Mouse (Mus musculus) stomach, embryonic 16.5 days (tissue): ENCODE results near the gene March9. TPM values are rescaled to one million over a fixed set of nuclear protein-coding genes. Genes with fewer than 3 reads are reported as not detected.

Experiments
- ATAC-seq: fragments of 200-750 bp; cut with Nextera tagmentation; 2 replicates; pipeline ENCODE4 v1.8.0; 2017; ENCODE audit warnings: moderate number of reproducible peaks, moderate TSS enrichment; ENCODE audit not compliant: insufficient read depth, low FRiP score
- H3K27ac ChIP-seq: fragments of 300-500 bp; sonication (generic); 2 replicates; pipeline ENCODE4 v1.5.1; 2014; ENCODE audit warnings: low read length
- H3K27me3 ChIP-seq: fragments of 300-500 bp; sonication (generic); 2 replicates; pipeline ENCODE4 v1.6.1; 2014; ENCODE audit warnings: low read length, control low read depth, mixed read lengths; ENCODE audit not compliant: control insufficient read depth, insufficient read depth
- H3K36me3 ChIP-seq: fragments of 300-500 bp; sonication (generic); 2 replicates; pipeline ENCODE4 v1.6.1; 2014; ENCODE audit warnings: low read length; ENCODE audit not compliant: control insufficient read depth, insufficient read depth
- H3K4me1 ChIP-seq: fragments of 300-500 bp; sonication (generic); 2 replicates; pipeline ENCODE4 v1.6.1; 2014; ENCODE audit warnings: low read length, control low read depth, mixed read lengths; ENCODE audit not compliant: control insufficient read depth, insufficient read depth
- H3K4me2 ChIP-seq: fragments of 300-500 bp; sonication (generic); 2 replicates; pipeline ENCODE4 v1.6.1; 2014; ENCODE audit warnings: low read depth, low read length, mixed read lengths
- H3K4me3 ChIP-seq: fragments of 300-500 bp; sonication (generic); replicated peaks from 2 replicates; pipeline ENCODE4 v1.5.1; 2014; ENCODE audit warnings: mild to moderate bottlenecking, low read length
- H3K9ac ChIP-seq: fragments of 300-500 bp; sonication (generic); 2 replicates; pipeline ENCODE4 v1.6.1; 2014; ENCODE audit warnings: low read length
- H3K9me3 ChIP-seq: fragments of 300-500 bp; sonication (generic); replicated peaks from 2 replicates; pipeline ENCODE4 v1.6.1; 2016; ENCODE audit warnings: low read length, control low read depth; ENCODE audit not compliant: control insufficient read depth
- WGBS: fragments of 180-500 bp; shearing (Covaris S2); extraction: QIAGEN DNeasy Blood & Tissue Kit; methylation state at CpG from one replicate; pipeline ENCODE4 v1.1.7; 2014; 5-methylcytosine and 5-hydroxymethylcytosine counted together
- polyA plus RNA-seq: library from polyadenylated mRNA; unstranded; fragments of >200 nt; fragmentation: Nextera tagmentation; extraction: Ambion mirVana; gene quantifications from 2 replicates; pipeline ENCODE4 v1.2.1, GENCODE M21; 2015

The March9 gene
- polyA plus RNA-seq, 1 experiment from 2014 or later, result 0.72 TPM

DNA sequence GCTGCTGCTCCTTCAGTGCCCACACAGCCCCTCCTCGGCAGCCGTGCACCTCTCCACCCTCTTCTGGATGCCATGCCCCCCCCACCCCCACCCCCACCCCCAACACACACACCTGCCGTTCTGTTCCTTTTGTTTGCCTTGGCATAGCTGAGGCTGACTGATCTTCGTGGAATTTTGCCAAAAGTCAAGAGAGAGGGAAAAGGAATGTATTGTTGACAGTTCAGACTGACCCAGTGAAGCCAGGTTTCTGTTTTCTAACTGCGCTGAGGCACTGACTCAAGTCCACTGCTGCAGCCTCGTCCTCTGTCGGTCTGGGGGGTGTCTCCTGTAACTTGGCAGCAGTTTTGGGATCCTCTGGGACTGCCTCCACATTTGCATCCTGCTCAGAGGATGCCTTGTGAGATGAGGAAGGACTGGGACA lies 34.4 kb upstream of the March9 start:
- Histone ChIP-seq H3K4me1 (peaks cover 17% of the 10 kb centered on the region), H3K4me3 (no peak overlapping the region), H3K27me3 (peaks cover 37% of the 10 kb centered on the region), H3K4me2 (no peak overlapping the region), H3K36me3 (peaks cover 10% of the 10 kb centered on the region; the same call in 1 of the 2 replicates), H3K9me3 (no peaks in the 10 kb centered on the region), H3K27ac (no peak overlapping the region), H3K9ac (no peak overlapping the region)
- 26% methylated on average over 7 of the region's 7 CpGs for WGBS
- ATAC-seq, result peak; percentile 44; the same call in 1 of the 2 replicates

DNA sequence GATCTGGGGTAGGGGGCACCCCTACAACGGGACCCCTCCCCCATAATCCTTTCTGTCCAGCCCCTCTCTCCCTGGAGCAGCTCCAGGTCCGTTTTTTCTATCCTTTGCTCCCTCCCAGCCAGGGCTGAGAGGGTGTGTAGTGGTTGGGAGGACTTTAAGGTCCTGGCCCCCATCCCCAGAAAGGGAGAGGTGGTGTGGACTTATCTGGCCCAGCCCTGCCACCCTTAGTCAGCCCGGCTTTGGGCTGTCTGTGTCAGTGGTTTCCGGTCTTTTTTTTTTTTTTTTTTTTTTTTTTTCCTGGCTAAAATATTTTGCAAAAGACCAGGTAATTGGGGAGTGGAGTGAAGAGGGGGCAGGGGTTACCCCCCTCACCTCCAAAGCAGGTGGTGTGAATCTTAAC lies 32.8 kb upstream of the March9 start:
- H3K4me3 ChIP-seq, result no peak overlapping the region
- H3K4me2 ChIP-seq, result no peak overlapping the region
- 40% methylated on average over 4 of the region's 4 CpGs for WGBS
- H3K27ac ChIP-seq, result no peak overlapping the region
- H3K9ac ChIP-seq, result no peak overlapping the region
- H3K36me3 ChIP-seq, result peaks cover 10% of the 10 kb centered on the region; the same call in 1 of the 2 replicates
- peaks cover 41% of the 10 kb centered on the region for H3K27me3 ChIP-seq
- peaks cover 17% of the 10 kb centered on the region for H3K4me1 ChIP-seq
- H3K9me3 ChIP-seq, result no peaks in the 10 kb centered on the region
- ATAC-seq, result no peak

DNA sequence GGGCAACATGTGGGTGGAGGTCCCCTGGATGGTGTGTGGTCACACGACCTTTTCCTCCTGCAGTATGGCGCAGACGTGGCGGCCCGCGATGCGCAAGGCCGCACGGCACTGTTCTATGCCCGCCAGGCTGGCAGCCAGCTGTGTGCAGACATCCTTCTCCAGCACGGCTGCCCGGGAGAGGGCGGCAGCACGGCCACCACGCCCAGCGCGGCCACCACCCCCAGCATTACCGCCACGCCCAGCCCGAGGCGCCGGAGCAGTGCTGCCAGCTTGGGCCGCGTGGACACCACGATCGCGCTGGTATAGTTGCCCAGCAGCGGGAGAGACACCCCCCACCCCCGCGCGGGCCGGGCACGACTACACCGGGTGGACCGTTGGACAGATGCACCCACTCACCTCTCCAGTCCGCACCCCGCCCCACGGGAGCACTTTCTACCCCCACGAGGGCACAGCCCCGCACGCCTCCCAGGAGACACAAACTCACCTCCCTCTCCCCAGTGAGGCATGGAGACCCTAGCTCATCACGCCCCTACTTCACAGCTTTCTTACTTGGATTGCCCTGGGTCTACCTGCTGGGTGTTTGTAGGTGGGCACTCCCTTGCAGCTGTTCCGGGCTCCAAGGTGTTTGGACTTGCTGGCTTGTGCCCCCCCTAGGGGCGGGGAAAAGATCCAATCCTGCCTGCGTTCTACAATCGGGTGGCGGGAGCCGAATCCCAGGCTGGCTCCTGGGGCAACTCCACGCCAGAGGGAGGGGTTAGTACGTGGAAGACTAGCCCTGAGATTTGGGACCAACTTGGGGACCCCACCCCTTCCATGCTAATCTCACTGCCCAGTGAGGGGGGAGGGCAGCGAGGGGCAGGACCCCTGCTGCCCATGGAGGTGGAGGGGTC lies 31.8 kb upstream of the March9 start:
- H3K27me3 ChIP-seq, result peaks cover 45% of the 10 kb centered on the region
- H3K4me2 ChIP-seq, result peak overlapping the region; percentile 32
- peak overlapping the region; percentile 32 for H3K4me3 ChIP-seq
- no peak overlapping the region for H3K9ac ChIP-seq
- H3K27ac ChIP-seq, result no peak overlapping the region
- WGBS, result 12% methylated on average over 51 of the region's 51 CpGs
- H3K9me3 ChIP-seq, result no peaks in the 10 kb centered on the region
- peaks cover 10% of the 10 kb centered on the region; the same call in 1 of the 2 replicates for H3K36me3 ChIP-seq
- peaks cover 17% of the 10 kb centered on the region for H3K4me1 ChIP-seq
- peak; percentile 36; the same call in 1 of the 2 replicates for ATAC-seq

DNA sequence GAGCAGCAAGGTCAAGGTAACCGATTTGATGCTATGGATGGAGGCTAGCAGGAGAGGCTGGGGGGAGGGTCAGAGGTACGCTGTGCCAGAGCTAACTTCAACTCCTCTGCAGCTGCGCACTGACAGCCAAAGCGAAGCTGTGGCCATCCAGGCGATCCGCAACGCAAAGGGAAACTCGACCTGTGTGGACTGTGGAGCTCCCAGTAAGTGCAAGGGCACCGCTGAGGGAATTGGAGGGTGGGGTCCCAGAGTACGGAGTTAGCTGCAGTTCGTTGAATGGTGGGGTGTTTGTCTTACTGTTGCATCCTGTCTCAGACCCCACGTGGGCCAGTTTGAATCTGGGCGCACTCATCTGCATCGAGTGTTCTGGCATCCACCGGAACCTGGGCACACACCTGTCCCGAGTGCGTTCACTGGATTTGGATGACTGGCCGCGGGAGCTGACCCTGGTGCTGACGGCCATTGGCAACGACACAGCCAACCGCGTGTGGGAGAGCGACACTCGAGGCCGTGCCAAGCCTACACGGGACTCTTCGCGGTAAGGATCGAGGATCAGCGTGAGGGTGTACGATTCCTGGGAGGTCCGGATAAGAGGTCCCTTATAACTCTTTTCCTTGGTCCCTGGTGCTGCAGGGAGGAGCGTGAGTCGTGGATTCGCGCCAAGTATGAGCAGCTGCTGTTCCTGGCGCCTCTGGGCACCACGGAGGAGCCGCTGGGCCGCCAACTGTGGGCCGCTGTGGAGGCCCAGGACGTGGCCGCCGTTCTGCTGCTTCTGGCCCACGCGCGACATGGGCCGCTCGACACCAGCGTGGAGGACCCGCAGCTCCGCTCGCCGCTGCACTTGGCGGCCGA lies 30.8 kb upstream of the March9 start:
- peaks cover 17% of the 10 kb centered on the region for H3K4me1 ChIP-seq
- ATAC-seq, result no peak
- 11% methylated on average over 57 of the region's 57 CpGs for WGBS
- H3K4me3 ChIP-seq, result peak overlapping the region; percentile 32
- H3K27ac ChIP-seq, result no peak overlapping the region
- H3K36me3 ChIP-seq, result peaks cover under 1% of the 10 kb centered on the region; the same call in 1 of the 2 replicates
- peak overlapping the region; percentile 32 for H3K4me2 ChIP-seq
- no peaks in the 10 kb centered on the region for H3K9me3 ChIP-seq
- H3K9ac ChIP-seq, result no peak overlapping the region
- peaks cover 45% of the 10 kb centered on the region for H3K27me3 ChIP-seq

DNA sequence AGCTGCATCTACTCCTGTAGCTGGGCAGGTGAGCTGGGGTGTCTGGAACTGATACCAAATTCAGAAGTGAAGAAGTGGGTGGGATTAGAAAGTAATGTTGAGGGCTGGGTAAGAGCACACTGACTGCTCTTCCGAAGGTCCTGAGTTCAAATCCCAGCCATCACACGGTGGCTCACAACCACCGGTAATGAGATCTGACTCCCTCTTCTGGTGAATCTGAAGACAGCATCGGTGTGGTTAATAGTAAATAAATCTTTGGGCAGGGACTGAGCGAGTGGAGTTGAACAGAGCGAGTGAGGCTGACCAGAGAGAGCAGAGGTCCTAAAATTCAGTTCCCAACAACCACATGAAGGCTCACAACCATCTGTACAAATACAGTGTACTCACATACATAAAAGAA lies 25.6 kb upstream of the March9 start:
- H3K4me2 ChIP-seq, result no peak overlapping the region
- no peak for ATAC-seq
- no peaks in the 10 kb centered on the region for H3K9me3 ChIP-seq
- 60% methylated on average over 6 of the region's 6 CpGs for WGBS
- H3K36me3 ChIP-seq, result no peaks in the 10 kb centered on the region
- H3K27ac ChIP-seq, result no peak overlapping the region
- no peak overlapping the region for H3K4me3 ChIP-seq
- H3K27me3 ChIP-seq, result peaks cover 51% of the 10 kb centered on the region
- peaks cover 10% of the 10 kb centered on the region; the same call in 1 of the 2 replicates for H3K4me1 ChIP-seq
- no peak overlapping the region for H3K9ac ChIP-seq

DNA sequence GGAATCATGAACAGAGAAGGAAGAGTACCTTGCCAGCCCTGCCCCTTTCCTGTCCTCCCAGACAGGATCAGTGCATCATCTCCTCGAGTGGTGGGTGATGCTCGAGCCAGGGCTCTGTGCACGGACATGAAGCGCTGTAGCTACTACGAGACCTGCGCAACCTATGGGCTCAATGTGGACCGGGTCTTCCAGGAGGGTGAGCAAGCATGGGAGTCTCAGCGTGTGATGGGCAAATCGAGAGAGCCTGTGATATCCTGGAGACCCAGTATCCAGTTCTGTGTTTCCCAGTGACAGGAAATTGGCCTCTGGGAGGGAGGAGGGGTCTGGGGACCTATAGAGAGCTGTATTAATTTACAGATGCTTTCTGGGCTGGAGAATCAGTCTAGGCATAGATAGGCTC lies 25.1 kb upstream of the March9 start:
- Histone ChIP-seq H3K4me2 (no peak overlapping the region), H3K9me3 (no peaks in the 10 kb centered on the region), H3K4me1 (peaks cover 14% of the 10 kb centered on the region), H3K27ac (no peak overlapping the region), H3K9ac (no peak overlapping the region), H3K27me3 (peaks cover 51% of the 10 kb centered on the region), H3K36me3 (no peaks in the 10 kb centered on the region), H3K4me3 (no peak overlapping the region)
- no peak for ATAC-seq
- 79% methylated on average over 9 of the region's 9 CpGs for WGBS

DNA sequence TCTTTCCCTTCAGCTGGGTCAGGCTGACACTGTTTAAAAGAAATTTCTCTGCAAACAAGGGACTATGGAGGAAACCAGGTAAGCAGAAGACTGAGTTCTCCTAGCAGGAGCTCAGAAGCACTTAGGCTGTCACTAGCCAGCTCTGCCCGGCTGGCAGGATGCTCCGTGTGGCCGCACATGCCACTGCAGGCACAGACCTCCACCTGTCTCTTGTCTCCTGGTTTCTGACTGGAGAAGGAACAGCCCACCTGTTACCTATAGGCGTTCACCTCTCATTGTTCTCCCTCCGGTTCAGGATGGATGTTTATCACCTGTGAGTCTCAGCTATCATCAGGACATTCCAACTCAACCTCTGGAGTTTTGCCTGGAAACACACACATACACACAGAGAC lies 23.9 kb upstream of the March9 start:
- no peak overlapping the region for H3K9ac ChIP-seq
- H3K4me2 ChIP-seq, result no peak overlapping the region
- no peak overlapping the region for H3K4me3 ChIP-seq
- no peaks in the 10 kb centered on the region for H3K9me3 ChIP-seq
- 31% methylated on average over 5 of the region's 5 CpGs for WGBS
- no peak overlapping the region for H3K27ac ChIP-seq
- H3K4me1 ChIP-seq, result peaks cover 25% of the 10 kb centered on the region
- H3K27me3 ChIP-seq, result peaks cover 52% of the 10 kb centered on the region
- H3K36me3 ChIP-seq, result no peaks in the 10 kb centered on the region
- ATAC-seq, result no peak

DNA sequence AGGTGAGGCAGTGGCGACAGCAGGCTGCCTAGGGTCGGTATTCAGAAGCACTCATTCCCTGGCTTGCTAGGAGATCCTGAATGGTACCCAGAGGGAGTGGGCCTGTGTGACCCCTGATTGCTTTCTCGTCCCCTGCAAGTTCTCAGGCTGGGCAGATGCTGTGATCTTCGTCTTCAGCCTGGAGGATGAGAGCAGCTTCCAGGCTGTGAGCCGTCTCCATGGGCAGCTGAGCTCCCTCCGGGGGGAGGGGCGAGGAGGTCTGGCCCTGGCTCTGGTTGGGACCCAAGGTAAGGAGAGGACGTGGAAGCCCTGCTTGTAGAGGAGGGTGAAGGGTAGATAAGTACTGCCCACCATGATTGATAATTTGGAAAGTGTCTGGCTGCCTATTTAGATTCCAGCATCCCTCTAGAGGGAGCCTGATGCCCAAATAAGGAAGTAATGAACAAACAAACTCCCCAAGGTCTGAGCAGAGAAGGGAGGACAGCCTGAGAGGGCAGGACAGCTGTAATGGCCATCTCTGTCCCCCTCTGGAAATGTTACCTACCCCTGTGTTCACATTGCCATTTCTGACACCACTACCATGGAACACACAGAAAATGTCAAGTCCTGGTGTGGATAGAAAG lies 23.4 kb upstream of the March9 start:
- Histone ChIP-seq H3K36me3 (no peaks in the 10 kb centered on the region), H3K4me2 (no peak overlapping the region), H3K4me1 (peaks cover 27% of the 10 kb centered on the region), H3K27me3 (peaks cover 57% of the 10 kb centered on the region), H3K4me3 (no peak overlapping the region), H3K9ac (no peak overlapping the region), H3K27ac (no peak overlapping the region), H3K9me3 (no peaks in the 10 kb centered on the region)
- ATAC-seq, result no peak
- 32% methylated on average over 8 of the region's 8 CpGs for WGBS
